Mouse (Mus musculus) c-Kit-positive CD71-negative TER-119-negative erythroid progenitor cells, embryonic 14.5 days (primary cell): ENCODE results near the gene Spon1.

ENCODE experiments used
- DNase-seq: peaks from one replicate; pipeline ENCODE4 v3.0.0-alpha.2; 2013; ENCODE audit warnings: low read depth

Spon1 gene

GRCm38 (mm10) chr7:114090231-114090630 is 324.4 kb downstream of the Spon1 start:
- DNase-seq: no peak

GRCm38 (mm10) chr7:114090892-114091545 is 325.2 kb downstream of the Spon1 start:
- DNase-seq: no peak
